Mouse (Mus musculus) CH12.LX (cell line): ENCODE measurements at regions not wholly inside any gene's neighbourhood (a gene's known extent, or its start where the extent isn't known, plus 50 kb on each side); places are given as distances from the start of the nearest gene placed in this dataset.

Experiments
- DNase-seq: peaks from one replicate; pipeline ENCODE4 v3.0.0-alpha.2; 2013; ENCODE audit errors: extremely low read depth
- H3K27ac ChIP-seq: 2 replicates; pipeline ENCODE4 v1.5.1; 2012; ENCODE audit warnings: low read depth, mild to moderate bottlenecking, control low read depth, moderate library complexity; ENCODE audit not compliant: insufficient read depth
- H3K27me3 ChIP-seq: replicated peaks from 2 replicates; pipeline ENCODE3; 2012; ENCODE audit warnings: inconsistent platforms
- H3K36me3 ChIP-seq, 2 experiments: replicated peaks in 1 of 2; 2 replicates each; pipeline versions ENCODE3 to v1.6.1; 2012; ENCODE audit warnings: inconsistent platforms in 1 of 2, low read length in 1 of 2, mild to moderate bottlenecking in 1 of 2, mixed read lengths in 1 of 2, moderate library complexity in 1 of 2; ENCODE audit not compliant: control insufficient read depth in 1 of 2, insufficient read depth in 1 of 2
- H3K4me1 ChIP-seq, 2 experiments: 2 replicates each; pipeline ENCODE4 v1.6.1; 2012; ENCODE audit warnings: inconsistent platforms in 1 of 2, moderate library complexity in 1 of 2; ENCODE audit not compliant: insufficient read depth in 2 of 2, control insufficient read depth in 1 of 2
- H3K4me2 ChIP-seq: 2 replicates; pipeline ENCODE4 v1.6.1; 2012; ENCODE audit warnings: low read depth, mild to moderate bottlenecking, control low read depth; ENCODE audit not compliant: poor library complexity, insufficient read depth, severe bottlenecking
- H3K4me3 ChIP-seq, 3 experiments: fragments of 150-350 bp in 1 of 3; sonication (generic) in 1 of 3; replicated peaks in 1 of 3; 2 replicates each; pipeline versions ENCODE3 to v1.5.1; 2011 to 2012; ENCODE audit warnings: low read depth in 2 of 3, low read length in 2 of 3, mild to moderate bottlenecking in 2 of 3, moderate library complexity in 2 of 3, control low read depth in 1 of 3, improper control_type of control experiment in 1 of 3, inconsistent platforms in 1 of 3, mixed read lengths in 1 of 3; ENCODE audit not compliant: poor library complexity in 1 of 3
- H3K79me2 ChIP-seq: replicated peaks from 2 replicates; pipeline ENCODE4 v1.6.1; 2012; ENCODE audit warnings: mild to moderate bottlenecking, moderate library complexity; ENCODE audit not compliant: control insufficient read depth, poor library complexity, insufficient read depth, severe bottlenecking; ENCODE audit errors: extremely low read depth
- H3K9ac ChIP-seq: 2 replicates; pipeline ENCODE4 v1.6.1; 2012; ENCODE audit warnings: low read depth, mild to moderate bottlenecking, control low read depth, moderate library complexity; ENCODE audit not compliant: insufficient read depth
- H3K9me3 ChIP-seq: replicated peaks from 2 replicates; pipeline ENCODE3; 2012; ENCODE audit warnings: low read length, inconsistent platforms, mixed read lengths
- BHLHE40 ChIP-seq: IDR thresholded peaks from 2 replicates; pipeline ENCODE4 v1.6.1; 2011; ENCODE audit warnings: mild to moderate bottlenecking, low read depth, low read length, improper control_type of control experiment
- ELF1 ChIP-seq: IDR thresholded peaks from 2 replicates; pipeline ENCODE4 v1.6.1; 2014; ENCODE audit warnings: low read depth, mild to moderate bottlenecking, inconsistent platforms, low read length, improper control_type of control experiment
- EP300 ChIP-seq: IDR thresholded peaks from 2 replicates; pipeline ENCODE4 v1.6.1; 2011; ENCODE audit warnings: low read length, improper control_type of control experiment
- GABPA ChIP-seq: IDR thresholded peaks from 2 replicates; pipeline ENCODE4 v1.6.1; 2012; ENCODE audit warnings: low read depth, low read length, improper control_type of control experiment, inconsistent platforms; ENCODE audit not compliant: insufficient replicate concordance
- IRF4 ChIP-seq: IDR thresholded peaks from 2 replicates; pipeline ENCODE4 v1.6.1; 2014; ENCODE audit warnings: low read depth, mild to moderate bottlenecking, inconsistent platforms, low read length, improper control_type of control experiment
- JUN ChIP-seq: IDR thresholded peaks from 2 replicates; pipeline ENCODE4 v1.6.1; 2011; ENCODE audit warnings: low read depth, mild to moderate bottlenecking, low read length, improper control_type of control experiment, moderate library complexity; ENCODE audit not compliant: insufficient read depth
- MAX ChIP-seq: IDR thresholded peaks from 2 replicates; pipeline ENCODE4 v1.6.1; 2011; ENCODE audit warnings: low read length, improper control_type of control experiment
- MAZ ChIP-seq: IDR thresholded peaks from 2 replicates; pipeline ENCODE4 v1.6.1; 2012; ENCODE audit warnings: low read depth, mild to moderate bottlenecking, inconsistent platforms, low read length, improper control_type of control experiment, moderate library complexity
- MEF2A ChIP-seq: IDR thresholded peaks from 2 replicates; pipeline ENCODE4 v1.6.1; 2014; ENCODE audit warnings: low read depth, mild to moderate bottlenecking, inconsistent platforms, low read length, improper control_type of control experiment, borderline replicate concordance
- MXI1 ChIP-seq: IDR thresholded peaks from 2 replicates; pipeline ENCODE4 v1.6.1; 2011; ENCODE audit warnings: mild to moderate bottlenecking, low read depth, low read length, improper control_type of control experiment
- MYC ChIP-seq: IDR thresholded peaks from 2 replicates; pipeline ENCODE4 v1.6.1; 2011; ENCODE audit warnings: low read depth, mild to moderate bottlenecking, improper control_type of control experiment, low read length
- RAD21 ChIP-seq: IDR thresholded peaks from 2 replicates; pipeline ENCODE4 v1.6.1; 2011; ENCODE audit warnings: low read depth, mild to moderate bottlenecking, low read length, improper control_type of control experiment, moderate library complexity
- RCOR1 ChIP-seq: conservative IDR thresholded peaks from 2 replicates; pipeline ENCODE4 v1.6.1; 2012; ENCODE audit warnings: low read depth, mild to moderate bottlenecking, inconsistent platforms, low read length, improper control_type of control experiment
- TCF12 ChIP-seq: IDR thresholded peaks from 2 replicates; pipeline ENCODE4 v1.6.1; 2014; ENCODE audit warnings: low read depth, mild to moderate bottlenecking, inconsistent platforms, low read length, improper control_type of control experiment
- UBTF ChIP-seq: IDR thresholded peaks from 2 replicates; pipeline ENCODE4 v1.6.1; 2012; ENCODE audit warnings: low read depth, mild to moderate bottlenecking, inconsistent platforms, low read length, improper control_type of control experiment, moderate library complexity
- USF1 ChIP-seq: IDR thresholded peaks from 2 replicates; pipeline ENCODE4 v1.6.1; 2014; ENCODE audit warnings: low read depth, mild to moderate bottlenecking, inconsistent platforms, low read length, improper control_type of control experiment
- USF2 ChIP-seq: conservative IDR thresholded peaks from 2 replicates; pipeline ENCODE4 v1.6.1; 2011; ENCODE audit warnings: low read depth, low read length, improper control_type of control experiment
- ZKSCAN1 ChIP-seq: IDR thresholded peaks from 2 replicates; pipeline ENCODE4 v1.6.1; 2012; ENCODE audit warnings: low read depth, inconsistent platforms, low read length, improper control_type of control experiment, borderline replicate concordance
- ZNF384 ChIP-seq: IDR thresholded peaks from 2 replicates; pipeline ENCODE4 v1.6.1; 2012; ENCODE audit warnings: low read depth, low read length, improper control_type of control experiment, inconsistent platforms
- dilution Hi-C: fragments of 300-500 bp; cut with MboI; formaldehyde crosslinking; loops from 2 replicates; pipeline ENCODE4 v1.14.3; 2020; ENCODE audit warnings: low sequenced_read_pairs; ENCODE audit not compliant: extremely low pct_unique_long_range_greater_than_20kb, extremely low pct_ligation_motif_present
- in situ Hi-C: fragments of 300-500 bp; cut with MboI; formaldehyde crosslinking; loops from 3 replicates; pipeline ENCODE4 v1.14.3; 2019; ENCODE audit warnings: low sequenced_read_pairs, low pct_ligation_motif_present, low pct_unique_long_range_greater_than_20kb, mixed read lengths

- Histone ChIP-seq H3K27me3 (no peaks in the 10 kb centered on the region), H3K4me1 (peaks cover 2 to 12% of the 10 kb centered on the region in 2 experiments; a peak in 2 of 4 replicates), H3K9me3 (no peaks in the 10 kb centered on the region), H3K27ac (no peak overlapping the region), H3K4me3 (no peak overlapping the region), H3K9ac (no peak overlapping the region), H3K79me2 (no peaks in the 10 kb centered on the region), H3K36me3 (no peaks in the 10 kb centered on the region), H3K4me2 (no peak overlapping the region)
- no peak for DNase-seq
- TF ChIP-seq MAZ (no peak), USF2 (no peak), GABPA (no peak), MEF2A (no peak), USF1 (no peak)
- in situ Hi-C loops = no loop called here
- dilution Hi-C loops = no loop called here
Observed at GRCm38 (mm10) chr9:13905086-13905669, 77.7 kb downstream of the Fam76b start.

- Histone ChIP-seq H3K27ac (no peak overlapping the region), H3K4me3 (no peak overlapping the region), H3K27me3 (no peaks in the 10 kb centered on the region), H3K9ac (no peak overlapping the region), H3K4me2 (no peak overlapping the region), H3K4me1 (peaks cover 2 to 10% of the 10 kb centered on the region in 2 experiments; a peak in 2 of 4 replicates), H3K9me3 (no peaks in the 10 kb centered on the region), H3K36me3 (no peaks in the 10 kb centered on the region), H3K79me2 (no peaks in the 10 kb centered on the region)
- in situ Hi-C loops (no loop called here), dilution Hi-C loops (no loop called here)
- TF ChIP-seq MAX (no peak), JUN (no peak), ELF1 (no peak), MXI1 (no peak), GABPA (no peak), UBTF (no peak), USF2 (no peak), IRF4 (no peak), MEF2A (no peak), MAZ (no peak), EP300 (no peak), RAD21 (no peak), ZKSCAN1 (no peak), MYC (no peak), BHLHE40 (no peak), RCOR1 (no peak), ZNF384 (no peak), TCF12 (no peak)
- no peak for DNase-seq
Observed at GRCm38 (mm10) chr9:13906736-13907135, 79.2 kb downstream of the Fam76b start.
